Comparison of ENCODE assay signal across 10 mouse cellular contexts in genomic region chr12:103100088-103100487, GRCm38 (mm10).
DNase-seq lines count a peak whose midpoint lies in the region; TF ChIP-seq lines count a peak whose summit lies in the region.
"Had no signal": no experiment of that assay in that cellular context is flagged by ENCODE, and none has a peak within 500 bp of the region (broad histone marks: within the 10 kb centered on the region; RNA-seq: fewer than 3 reads in every experiment).

No protein-coding gene starts in this region.

- TF ChIP-seq CTCF in layer of hippocampus, adult 2 months (conservative IDR thresholded peaks at IDR 0.05), result peak; percentile 57

- H3K4me3 ChIP-seq in layer of hippocampus, adult 2 months, result no peak overlapping the region

- peak; percentile 38 to 63 for DNase-seq in cerebellum, postnatal 10 days
- no peak for DNase-seq in cerebellum, postnatal 36 days
- DNase-seq in layer of hippocampus, adult 2 months (ENCODE audit: low spot score in 2 of 2), result no peak
- no peak for DNase-seq in layer of hippocampus, postnatal 14 days (ENCODE audit: low spot score in 2 of 2)
- peak; percentile 8 for DNase-seq in thymus, postnatal 14 days
- no peak for DNase-seq in thymus, postnatal 0 days (ENCODE audit: low spot score)
- no peak for DNase-seq in MN1 (ENCODE audit: low spot score)
- DNase-seq in natural killer cell, adult 2 months (ENCODE audit: low spot score in 2 of 2), result no peak
- DNase-seq: adrenal gland, adult 2 months; lung, postnatal 36 days had no signal

- H3K27ac ChIP-seq in layer of hippocampus, adult 2 months, result no peak overlapping the region

Comparison
In these comparisons a context has a peak if more than half of its experiments do, and no peak if none do; other contexts are left out.
1. DNase-seq: peak in cerebellum, postnatal 10 days (2 of 2) and thymus, postnatal 14 days (single experiment); none in cerebellum, postnatal 36 days (0 of 2), layer of hippocampus, adult 2 months (0 of 2), layer of hippocampus, postnatal 14 days (0 of 2), thymus, postnatal 0 days (single experiment), MN1 (single experiment) and natural killer cell, adult 2 months (0 of 2).